Mouse (Mus musculus) adrenal gland, postnatal 25 days (tissue): ENCODE measurements around the gene Fcrls. TPM values are rescaled to one million over a fixed set of nuclear protein-coding genes. Genes with fewer than 3 reads are reported as not detected.

ENCODE experiments used
- DNase-seq: peaks from one replicate; pipeline ENCODE4 v3.0.0; 2021; ENCODE audit warnings: mixed read lengths
- long read RNA-seq: library from polyadenylated mRNA; stranded (forward); transcript quantifications from one replicate; pipeline ENCODE4 v2.0.0, GENCODE M21; 2021
- total RNA-seq: library from RNA; stranded (reverse); gene quantifications from 2 replicates; pipeline ENCODE4 v1.2.3, GENCODE M21; 2021

The Fcrls gene
- total RNA-seq: 2.4 and 2.8 TPM in 2 replicates
- long read RNA-seq, partial matches to known transcripts: 1 of 2 reads
- long read RNA-seq, other reads (novel, unspliced or antisense): 0 of 2 reads

DNA sequence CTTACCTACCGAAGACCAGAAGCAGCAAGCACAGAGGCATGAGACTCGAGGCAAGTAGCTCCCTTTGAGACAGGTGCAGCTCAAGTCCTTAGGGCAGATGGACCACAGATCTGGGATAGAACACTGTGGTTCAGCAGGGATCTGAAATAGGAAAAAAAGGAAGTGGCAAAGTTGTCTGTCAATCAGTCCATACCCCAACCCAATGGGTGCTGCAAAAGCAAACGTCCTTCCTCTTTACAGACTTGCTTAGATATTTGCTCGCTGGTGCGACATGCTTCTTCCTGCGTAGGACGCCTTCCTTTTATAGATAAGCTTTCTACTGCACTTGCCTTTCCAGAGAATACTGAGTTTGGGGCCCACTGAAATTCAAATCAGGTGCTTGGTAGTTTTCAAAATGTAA lies at the start of gene Fcrls:
Gene Fcrls, minus strand, starts transcription at position 303 of the 400 bp plus-strand sequence.
- DNase-seq: no peak

DNA sequence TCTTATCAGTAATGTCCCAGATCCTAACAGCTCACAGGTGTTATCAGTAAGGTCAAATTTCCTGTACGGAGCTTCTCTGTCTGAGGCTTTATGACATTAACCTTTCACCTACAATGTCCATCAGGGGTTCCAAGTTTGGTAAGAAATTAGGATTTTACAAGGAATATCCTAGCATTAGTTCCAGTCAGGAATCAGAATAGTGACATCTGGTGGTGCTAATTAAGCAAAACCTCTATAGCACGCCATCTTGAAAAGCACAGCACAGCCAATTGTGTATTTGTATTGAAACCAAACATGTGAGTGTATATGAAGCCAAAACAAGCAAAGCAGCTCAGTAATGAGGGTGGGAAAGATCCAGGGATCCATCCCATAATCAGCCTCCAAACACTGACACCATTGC lies 46.4 kb upstream of the Fcrls start:
- no peak for DNase-seq

DNA sequence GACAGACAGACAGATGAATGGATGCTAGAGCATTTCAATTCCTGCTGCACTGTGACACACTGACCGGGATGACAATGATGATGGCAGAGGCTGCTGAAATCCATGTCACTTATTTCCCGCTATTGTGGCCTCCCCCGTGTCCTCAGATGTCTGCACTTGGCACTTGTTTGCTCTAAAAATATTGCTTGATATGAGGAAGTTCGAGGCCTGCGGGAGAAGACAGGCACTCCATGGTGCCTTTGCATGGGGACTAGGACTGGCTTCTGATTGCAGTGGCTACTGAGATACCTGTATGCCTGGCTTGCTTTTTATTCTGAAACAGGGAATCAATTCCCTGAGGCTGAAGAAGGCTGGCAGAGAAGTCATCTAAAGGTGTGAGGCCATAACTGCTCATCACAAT lies 36.4 kb upstream of the Fcrls start:
- DNase-seq: no peak

DNA sequence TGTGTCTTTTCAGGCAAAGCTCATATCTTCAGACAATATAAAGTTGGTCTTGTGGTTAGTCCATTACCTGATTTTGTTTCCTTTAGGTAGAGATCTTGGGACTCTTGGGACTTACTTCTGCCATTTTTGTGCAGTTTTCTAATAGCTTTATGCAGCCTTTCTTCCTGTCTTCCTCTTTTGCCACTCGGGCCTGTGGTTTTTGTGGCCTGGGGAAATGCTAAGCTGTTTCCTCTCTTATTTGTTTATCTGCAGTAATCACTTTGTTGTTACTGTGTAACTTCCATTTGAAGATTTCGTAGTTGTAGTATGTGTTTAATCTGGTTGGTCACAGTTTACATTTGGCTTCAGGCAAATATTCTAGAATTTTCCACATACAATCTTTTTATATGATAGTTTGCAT lies 10.8 kb upstream of the Fcrls start:
- DNase-seq: no peak

DNA sequence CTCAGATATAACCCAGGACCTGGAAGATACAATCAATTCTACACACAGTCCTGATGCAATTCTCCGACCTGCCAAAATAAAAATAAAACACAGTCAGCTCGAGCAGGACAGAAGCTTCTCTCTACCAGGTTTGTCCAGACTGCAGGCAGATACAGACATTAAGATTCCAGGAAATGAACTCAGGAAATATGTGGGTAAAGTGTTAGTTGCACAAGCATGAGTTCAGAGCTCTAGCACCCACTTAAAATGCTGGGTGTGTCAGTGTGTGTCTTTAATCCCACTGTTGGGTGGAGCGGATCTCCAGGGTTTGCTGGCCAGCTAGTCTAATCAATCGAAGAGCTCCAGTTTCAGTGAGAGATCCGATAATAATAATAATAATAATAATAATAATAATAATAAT lies 3.0 kb upstream of the Fcrls start:
- DNase-seq: no peak

DNA sequence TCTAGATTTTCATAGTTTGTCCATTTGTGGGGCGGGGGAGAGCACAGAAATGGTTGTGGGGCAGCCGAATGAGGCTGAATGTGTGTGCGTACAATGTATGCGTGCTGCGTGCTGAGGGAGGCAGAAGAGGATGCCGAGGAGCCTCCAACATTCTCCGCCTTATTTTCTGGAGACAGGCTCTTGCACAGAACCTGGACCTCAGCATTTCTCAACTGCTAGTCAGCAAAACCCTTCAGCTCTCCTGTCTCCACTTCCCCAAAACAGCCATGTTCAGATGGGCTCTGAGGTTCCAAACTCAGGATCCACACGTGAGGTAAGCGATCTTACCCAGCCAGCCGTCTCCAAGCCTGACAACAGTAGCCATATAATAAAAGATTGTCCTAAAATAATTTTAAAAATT lies 8.3 kb downstream of the Fcrls start:
- no peak for DNase-seq

DNA sequence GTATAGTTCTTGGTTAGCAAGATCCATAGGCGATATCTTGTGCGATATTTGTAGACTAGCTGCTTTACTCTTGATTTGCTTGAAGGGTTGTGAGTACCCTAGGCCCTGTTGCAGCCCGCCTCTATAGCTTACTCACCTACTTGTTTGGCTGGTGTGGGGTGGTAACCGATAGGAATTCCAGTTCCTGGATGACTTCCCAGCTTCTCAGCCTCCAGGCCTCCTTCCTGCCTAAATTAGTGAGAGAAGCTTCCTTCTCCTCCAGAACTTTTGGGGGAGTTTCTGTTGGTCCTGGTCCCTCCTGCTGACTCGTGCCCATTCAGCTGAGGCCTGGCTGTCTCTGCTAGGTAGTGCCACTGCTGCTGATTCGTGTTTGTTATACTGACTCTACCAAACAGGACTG lies 14.0 kb downstream of the Fcrls start:
- no peak for DNase-seq

DNA sequence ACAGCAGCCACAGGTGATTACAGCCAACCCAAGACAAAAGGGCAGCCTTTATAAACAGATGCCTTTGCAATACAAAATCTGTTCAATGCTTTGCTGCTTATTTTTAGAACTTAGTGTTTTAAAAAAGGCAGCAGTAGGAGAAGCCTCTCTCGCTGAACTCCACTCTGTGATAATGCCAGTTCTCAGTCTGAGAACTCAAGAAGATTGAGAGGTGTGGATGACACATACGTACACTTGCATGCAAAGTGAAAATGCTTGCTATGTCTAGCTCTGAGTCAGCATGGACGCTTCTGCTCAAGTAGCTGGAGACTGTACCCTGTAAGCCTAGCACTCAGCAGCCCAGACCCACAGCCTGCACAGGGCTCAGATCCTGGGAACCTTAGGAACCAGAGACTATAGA lies 16.2 kb downstream of the Fcrls start:
- DNase-seq: no peak

DNA sequence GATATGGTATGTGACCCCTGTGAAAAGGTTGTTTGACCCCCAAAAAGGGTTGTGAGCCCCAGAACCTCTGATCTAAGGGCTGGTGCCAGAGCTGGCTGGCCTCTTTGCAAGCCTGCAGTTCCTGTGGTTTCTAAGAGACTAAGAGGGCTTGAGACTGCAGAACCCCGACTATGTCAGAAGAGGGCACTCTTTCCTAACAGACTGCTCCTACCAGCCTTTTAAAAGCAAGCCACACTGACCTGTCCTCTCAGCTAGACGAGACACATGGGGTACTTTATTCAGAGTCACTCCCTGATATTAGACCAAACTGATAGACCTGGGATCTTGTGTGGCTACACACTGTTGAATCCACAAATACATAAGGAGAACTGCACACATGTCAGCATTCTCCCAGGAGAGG lies 19.9 kb downstream of the Fcrls start:
- no peak for DNase-seq

DNA sequence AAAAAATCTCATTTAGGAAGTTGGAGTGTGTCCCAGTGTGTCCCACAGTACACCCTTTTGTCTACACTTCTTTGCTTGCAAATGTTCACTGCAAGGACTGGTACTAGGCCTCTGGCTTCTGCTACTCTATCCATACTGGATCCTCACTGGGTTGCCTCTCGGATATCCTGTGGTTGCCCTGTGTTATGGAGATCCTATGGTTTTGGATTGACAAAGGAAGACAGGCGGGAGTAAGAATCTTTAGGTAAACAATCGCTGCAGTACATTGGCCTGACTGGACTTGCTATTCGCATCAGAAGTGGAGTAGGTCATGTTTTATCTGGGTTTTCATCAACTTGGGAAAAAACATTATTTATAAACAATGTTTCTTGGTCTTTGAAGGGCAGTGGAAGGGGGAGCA lies 22.6 kb downstream of the Fcrls start:
- no peak for DNase-seq

DNA sequence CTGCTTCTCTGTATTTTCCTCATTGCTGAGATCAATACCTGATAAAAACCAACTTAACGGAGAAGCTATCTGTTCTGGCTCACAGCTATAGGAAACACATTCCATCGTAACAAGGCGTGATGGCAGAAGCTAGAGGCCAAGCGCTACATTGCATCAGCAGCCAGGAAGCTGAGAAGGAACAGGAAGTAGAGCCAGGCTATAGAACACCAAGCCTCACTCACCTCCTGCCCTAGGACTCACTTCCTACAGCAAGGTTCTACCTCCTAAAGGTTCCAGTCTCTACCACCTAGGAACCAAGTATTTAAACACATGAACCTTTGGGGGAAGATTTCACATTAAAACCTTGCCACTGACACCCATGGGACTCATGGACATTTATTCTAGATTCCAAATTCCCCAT lies 39.9 kb downstream of the Fcrls start:
- DNase-seq: no peak

DNA sequence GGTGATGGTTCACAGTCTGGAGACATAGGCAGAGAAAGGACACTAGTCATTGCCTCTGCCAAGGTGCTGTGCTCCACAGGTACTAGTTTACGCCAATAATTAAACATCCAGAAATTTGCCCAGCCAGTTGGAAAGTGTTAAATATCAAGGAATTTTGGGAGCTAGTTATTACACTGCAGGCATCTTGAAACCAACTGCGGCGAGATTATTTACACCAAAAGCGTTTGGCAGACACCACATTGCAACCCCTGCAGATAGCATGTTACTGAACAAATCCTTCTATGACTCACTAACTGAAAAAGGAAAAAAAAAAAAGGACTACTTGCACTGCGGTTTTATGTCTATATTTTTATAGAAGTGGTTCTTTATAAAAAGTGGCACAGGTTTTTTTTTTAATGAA lies 41.2 kb downstream of the Fcrls start:
- DNase-seq: no peak

DNA sequence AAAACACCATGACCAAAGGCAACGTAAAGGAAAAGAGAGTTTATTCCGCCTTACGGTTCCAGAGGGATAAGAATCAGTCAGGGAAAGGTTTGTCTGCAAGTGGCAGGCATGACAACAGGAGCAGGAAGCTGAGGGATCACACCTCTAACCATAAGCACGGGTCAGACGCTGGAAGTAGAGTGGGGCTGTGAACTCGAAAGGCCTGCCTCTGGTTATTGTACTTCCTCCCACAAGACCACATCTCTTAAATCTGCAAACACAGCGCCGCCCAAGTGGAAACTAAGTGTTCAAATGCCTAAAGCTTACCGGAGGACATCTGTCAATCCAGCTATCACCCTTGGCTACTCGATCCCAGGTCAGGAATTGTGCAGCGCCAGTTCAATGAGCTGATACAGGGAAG lies 48.4 kb downstream of the Fcrls start:
- DNase-seq: no peak

DNA sequence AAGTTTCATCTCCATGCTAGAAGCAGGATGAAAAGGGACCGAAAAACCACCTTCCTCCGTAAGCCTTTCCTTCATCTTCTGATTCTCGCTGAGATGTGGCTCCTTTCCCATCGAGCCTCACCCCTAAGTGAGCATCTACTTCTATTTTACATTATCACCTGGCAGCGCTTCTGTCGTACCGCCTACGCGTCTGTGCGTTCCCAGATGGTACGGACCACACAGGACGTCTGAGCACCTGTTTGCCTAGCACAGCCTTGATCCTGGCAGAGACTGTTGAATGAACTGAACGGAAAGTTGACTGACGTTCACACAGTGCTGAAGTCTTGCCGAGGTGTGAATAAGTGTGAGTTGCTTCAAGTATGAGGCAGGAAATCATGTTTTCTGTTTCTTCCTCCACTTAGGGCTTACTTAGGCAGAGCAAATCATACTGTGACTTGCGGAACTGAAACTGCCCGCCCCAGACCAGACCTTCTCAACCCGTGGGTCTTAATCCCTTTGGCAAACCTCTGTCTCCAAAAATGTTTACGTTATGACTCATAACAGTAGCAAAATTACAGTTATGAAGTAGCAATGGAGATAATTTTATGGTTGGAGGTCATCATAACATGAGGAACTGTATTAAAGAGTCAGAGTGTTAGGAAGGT lies 49.2 kb downstream of the Fcrls start:
- DNase-seq: no peak

DNA sequence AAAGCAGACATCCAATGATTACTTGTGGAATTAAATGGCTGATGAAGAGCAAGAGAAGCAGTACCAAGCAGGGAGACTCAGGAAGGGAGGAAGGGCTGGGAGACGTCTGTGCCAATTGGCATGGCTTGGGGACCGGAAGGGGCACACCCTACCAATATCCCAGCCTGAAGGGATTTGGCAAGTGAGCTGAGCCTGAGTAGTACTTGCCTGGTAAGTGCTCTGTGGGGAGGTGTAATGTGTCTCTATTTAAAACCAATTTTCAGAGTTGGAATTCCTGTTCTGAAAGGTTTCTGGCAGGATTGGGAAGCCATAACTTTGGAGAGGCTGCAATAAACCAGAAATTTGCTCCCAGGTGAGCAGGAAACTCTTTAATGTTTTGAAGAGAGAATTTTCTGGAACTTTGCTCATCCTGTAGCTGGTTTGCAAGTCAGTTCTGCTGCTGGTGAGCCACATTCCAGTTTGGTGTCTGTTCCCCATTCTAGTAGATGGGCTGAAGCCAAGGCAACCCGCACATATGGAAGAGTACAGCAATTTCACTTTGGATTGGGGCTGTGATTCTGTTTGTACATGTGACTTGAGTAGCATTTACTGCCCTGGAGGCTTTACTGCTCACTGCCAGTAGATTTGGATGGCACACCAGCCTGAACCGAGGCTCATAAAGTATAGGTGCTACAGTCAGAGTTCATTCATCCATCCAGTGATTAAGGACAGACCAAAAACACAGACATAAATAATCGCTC lies 57.0 kb downstream of the Fcrls start:
- DNase-seq: no peak

Other genes with a start within 250 kb of the Fcrls start
- gene Kirrel, start 89.0 kb downstream of the Fcrls start, total RNA-seq: 15.2 and 18.1 TPM in 2 replicates
- 0.30 and 0.90 TPM in 2 replicates for gene Cd5l, start 94.1 kb upstream of the Fcrls start, total RNA-seq
- 0.21 TPM in 1 of 2 replicates, not detected in the other for gene Fcrl1, start 112.6 kb upstream of the Fcrls start, total RNA-seq
- not detected in 2 replicates for gene Fcrl5, start 172.0 kb upstream of the Fcrls start, total RNA-seq